Mouse (Mus musculus): Measurements from ENCODE around the gene Usp33.
A peak's percentile ranks its signal among the peaks of the same experiment; 100 is the strongest.
"Not testable (repeated sequence)": the region's sequence is repeated elsewhere in the genome, so short reads cannot be mapped to it uniquely, and the experiment has no call there.

The Usp33 gene

GRCm38 (mm10) chr3:152345732-152346632 is at the start of gene Usp33:
TSS of gene Usp33 (plus strand) at chr3:152346478.
- DNase-seq (ENCODE audit: inconsistent age in 2 of 2, low spot score in 1 of 2) = peak; percentile 97 to 98

- no peak for DNase-seq (ENCODE audit: inconsistent age in 2 of 2, low spot score in 1 of 2)
These were observed 45.6 kb upstream of the Usp33 start for GRCm38 (mm10) chr3:152300376-152301337.

- no peak for DNase-seq (ENCODE audit: inconsistent age in 2 of 2, low spot score in 1 of 2)
These were observed 43.3 kb upstream of the Usp33 start for GRCm38 (mm10) chr3:152302991-152303390.

- DNase-seq (ENCODE audit: inconsistent age in 2 of 2, low spot score in 1 of 2) = peak; percentile 9 to 35
These were observed 42.0 kb upstream of the Usp33 start for GRCm38 (mm10) chr3:152304093-152304815.

GRCm38 (mm10) chr3:152305080-152305479 is 41.2 kb upstream of the Usp33 start:
- DNase-seq (ENCODE audit: inconsistent age in 2 of 2, low spot score in 1 of 2) = no peak

- no peak for DNase-seq (ENCODE audit: inconsistent age in 2 of 2, low spot score in 1 of 2)
These were observed 40.3 kb upstream of the Usp33 start for GRCm38 (mm10) chr3:152305971-152306370.

GRCm38 (mm10) chr3:152308485-152309249 is 37.6 kb upstream of the Usp33 start:
- DNase-seq (ENCODE audit: inconsistent age in 2 of 2, low spot score in 1 of 2) = peak; percentile 10 to 62

GRCm38 (mm10) chr3:152309250-152309645 is 37.0 kb upstream of the Usp33 start:
- no peak for DNase-seq (ENCODE audit: inconsistent age in 2 of 2, low spot score in 1 of 2)

- DNase-seq (ENCODE audit: inconsistent age in 2 of 2, low spot score in 1 of 2) = not testable (repeated sequence)
These were observed 31.6 kb upstream of the Usp33 start for GRCm38 (mm10) chr3:152314666-152315065.

GRCm38 (mm10) chr3:152315613-152316012 is 30.7 kb upstream of the Usp33 start:
- DNase-seq (ENCODE audit: inconsistent age in 2 of 2, low spot score in 1 of 2) = peak; percentile 86 to 93

GRCm38 (mm10) chr3:152316447-152317173 is 29.7 kb upstream of the Usp33 start:
- DNase-seq (ENCODE audit: inconsistent age in 2 of 2, low spot score in 1 of 2) = not testable (repeated sequence)

- DNase-seq (ENCODE audit: inconsistent age in 2 of 2, low spot score in 1 of 2) = peak in 1 of 2 experiments; percentile 44
These were observed 25.2 kb upstream of the Usp33 start for GRCm38 (mm10) chr3:152320972-152321645.

- no peak for DNase-seq (ENCODE audit: inconsistent age in 2 of 2, low spot score in 1 of 2)
These were observed 24.3 kb upstream of the Usp33 start for GRCm38 (mm10) chr3:152321765-152322547.

GRCm38 (mm10) chr3:152332104-152332503 is 14.2 kb upstream of the Usp33 start:
- no peak for DNase-seq (ENCODE audit: inconsistent age in 2 of 2, low spot score in 1 of 2)

- DNase-seq (ENCODE audit: inconsistent age in 2 of 2, low spot score in 1 of 2) = no peak
These were observed 13.6 kb upstream of the Usp33 start for GRCm38 (mm10) chr3:152332545-152333300.

- no peak for DNase-seq (ENCODE audit: inconsistent age in 2 of 2, low spot score in 1 of 2)
These were observed 12.6 kb upstream of the Usp33 start for GRCm38 (mm10) chr3:152333641-152334040.

GRCm38 (mm10) chr3:152336085-152336484 is 10.2 kb upstream of the Usp33 start:
- DNase-seq (ENCODE audit: inconsistent age in 2 of 2, low spot score in 1 of 2) = no peak

Measured in adrenal gland, adult (tissue).